Mouse (Mus musculus): Measurements from ENCODE around the gene Amz1. TPM values are rescaled to one million over a fixed set of nuclear protein-coding genes. Genes with fewer than 3 reads are reported as not detected.

Amz1 gene
- polyA plus RNA-seq, 1 experiment from 2014 or later = 0.38 TPM

- ATAC-seq (ENCODE audit: insufficient read depth, low FRiP score, low TSS enrichment) = no peak
- H3K9me3 ChIP-seq (ENCODE audit: control insufficient read depth, low read length) = no peaks in the 10 kb centered on the region
- H3K27me3 ChIP-seq (ENCODE audit: control insufficient read depth, insufficient read depth, low read length) = no peaks in the 10 kb centered on the region
- H3K36me3 ChIP-seq (ENCODE audit: control insufficient read depth, insufficient read depth, low read length) = no peaks in the 10 kb centered on the region; the same call in 1 of the 2 replicates
- H3K4me1 ChIP-seq (ENCODE audit: control insufficient read depth, insufficient read depth, low read length) = peaks cover 22% of the 10 kb centered on the region
- DNase-seq (ENCODE audit: low spot score) = no peak
- H3K27ac ChIP-seq (ENCODE audit: low read depth, low read length) = peak overlapping the region; percentile 84
- H3K4me2 ChIP-seq (ENCODE audit: low read depth) = no peak overlapping the region
- no peak overlapping the region for H3K9ac ChIP-seq (ENCODE audit: low read length)
- WGBS = 86% methylated on average over 5 of the region's 5 CpGs
- H3K4me3 ChIP-seq (ENCODE audit: low read depth, low read length) = no peak overlapping the region
These were observed 44.4 kb downstream of the Amz1 start for GRCm38 (mm10) chr5:140768333-140768732.

GRCm38 (mm10) chr5:140771612-140772011 lies 47.7 kb downstream of the Amz1 start:
- WGBS = 68% methylated on average over 6 of the region's 6 CpGs
- ATAC-seq (ENCODE audit: insufficient read depth, low FRiP score, low TSS enrichment) (no peak), DNase-seq (ENCODE audit: low spot score) (no peak)
- no peaks in the 10 kb centered on the region for H3K27me3 ChIP-seq (ENCODE audit: control insufficient read depth, insufficient read depth, low read length)
- 0 out of 2 replicates have a peak overlapping the region, but pooled peaks have one; percentile 9 for H3K27ac ChIP-seq (ENCODE audit: low read depth, low read length)
- H3K9me3 ChIP-seq (ENCODE audit: control insufficient read depth, low read length) = no peaks in the 10 kb centered on the region
- no peak overlapping the region for H3K4me2 ChIP-seq (ENCODE audit: low read depth)
- H3K4me1 ChIP-seq (ENCODE audit: control insufficient read depth, insufficient read depth, low read length) = peaks cover 22% of the 10 kb centered on the region
- H3K4me3 ChIP-seq (ENCODE audit: low read depth, low read length) = no peak overlapping the region
- no peak overlapping the region for H3K9ac ChIP-seq (ENCODE audit: low read length)
- no peaks in the 10 kb centered on the region for H3K36me3 ChIP-seq (ENCODE audit: control insufficient read depth, insufficient read depth, low read length)

- no peak for ATAC-seq (ENCODE audit: insufficient read depth, low FRiP score, low TSS enrichment)
- Histone ChIP-seq H3K9ac (ENCODE audit: low read length) (no peak overlapping the region), H3K36me3 (ENCODE audit: control insufficient read depth, insufficient read depth, low read length) (no peaks in the 10 kb centered on the region), H3K27ac (ENCODE audit: low read depth, low read length) (no peak overlapping the region), H3K4me1 (ENCODE audit: control insufficient read depth, insufficient read depth, low read length) (peaks cover 22% of the 10 kb centered on the region), H3K27me3 (ENCODE audit: control insufficient read depth, insufficient read depth, low read length) (no peaks in the 10 kb centered on the region), H3K4me3 (ENCODE audit: low read depth, low read length) (no peak overlapping the region), H3K4me2 (ENCODE audit: low read depth) (no peak overlapping the region), H3K9me3 (ENCODE audit: control insufficient read depth, low read length) (no peaks in the 10 kb centered on the region)
- no peak for DNase-seq (ENCODE audit: low spot score)
- whole genome bisulfite sequencing = 83% methylated on average over 7 of the region's 7 CpGs
These were observed 48.2 kb downstream of the Amz1 start for GRCm38 (mm10) chr5:140772158-140772557.

GRCm38 (mm10) chr5:140775111-140775510 lies 51.2 kb downstream of the Amz1 start:
- no peak for DNase-seq (ENCODE audit: low spot score)
- ATAC-seq (ENCODE audit: insufficient read depth, low FRiP score, low TSS enrichment) = no peak
- Histone ChIP-seq H3K27ac (ENCODE audit: low read depth, low read length) (no peak overlapping the region), H3K4me3 (ENCODE audit: low read depth, low read length) (no peak overlapping the region), H3K36me3 (ENCODE audit: control insufficient read depth, insufficient read depth, low read length) (no peaks in the 10 kb centered on the region), H3K4me1 (ENCODE audit: control insufficient read depth, insufficient read depth, low read length) (peaks cover 4% of the 10 kb centered on the region; the same call in 1 of the 2 replicates), H3K4me2 (ENCODE audit: low read depth) (no peak overlapping the region), H3K9ac (ENCODE audit: low read length) (no peak overlapping the region), H3K27me3 (ENCODE audit: control insufficient read depth, insufficient read depth, low read length) (no peaks in the 10 kb centered on the region), H3K9me3 (ENCODE audit: control insufficient read depth, low read length) (no peaks in the 10 kb centered on the region)
- 90% methylated on average over 4 of the region's 4 CpGs for WGBS

GRCm38 (mm10) chr5:140776968-140777367 lies 53.0 kb downstream of the Amz1 start:
- no peak overlapping the region for H3K4me2 ChIP-seq (ENCODE audit: low read depth)
- H3K9me3 ChIP-seq (ENCODE audit: control insufficient read depth, low read length) = no peaks in the 10 kb centered on the region
- H3K4me1 ChIP-seq (ENCODE audit: control insufficient read depth, insufficient read depth, low read length) = no peaks in the 10 kb centered on the region; the same call in 1 of the 2 replicates
- H3K27me3 ChIP-seq (ENCODE audit: control insufficient read depth, insufficient read depth, low read length) = no peaks in the 10 kb centered on the region
- H3K9ac ChIP-seq (ENCODE audit: low read length) = no peak overlapping the region
- no peak for DNase-seq (ENCODE audit: low spot score)
- no peak for ATAC-seq (ENCODE audit: insufficient read depth, low FRiP score, low TSS enrichment)
- no peak overlapping the region for H3K27ac ChIP-seq (ENCODE audit: low read depth, low read length)
- no peak overlapping the region for H3K4me3 ChIP-seq (ENCODE audit: low read depth, low read length)
- H3K36me3 ChIP-seq (ENCODE audit: control insufficient read depth, insufficient read depth, low read length) = no peaks in the 10 kb centered on the region; the same call in 1 of the 2 replicates
- WGBS = 75% methylated on average over 9 of the region's 9 CpGs

GRCm38 (mm10) chr5:140781122-140781521 lies 57.2 kb downstream of the Amz1 start:
- Histone ChIP-seq H3K4me2 (ENCODE audit: low read depth) (no peak overlapping the region), H3K4me1 (ENCODE audit: control insufficient read depth, insufficient read depth, low read length) (no peaks in the 10 kb centered on the region; the same call in 1 of the 2 replicates), H3K27me3 (ENCODE audit: control insufficient read depth, insufficient read depth, low read length) (no peaks in the 10 kb centered on the region), H3K9ac (ENCODE audit: low read length) (no peak overlapping the region), H3K36me3 (ENCODE audit: control insufficient read depth, insufficient read depth, low read length) (peaks cover 10% of the 10 kb centered on the region; the same call in 1 of the 2 replicates), H3K9me3 (ENCODE audit: control insufficient read depth, low read length) (no peaks in the 10 kb centered on the region), H3K27ac (ENCODE audit: low read depth, low read length) (no peak overlapping the region), H3K4me3 (ENCODE audit: low read depth, low read length) (no peak overlapping the region)
- WGBS = 92% methylated on average over 5 of the region's 5 CpGs
- ATAC-seq (ENCODE audit: insufficient read depth, low FRiP score, low TSS enrichment) (no peak), DNase-seq (ENCODE audit: low spot score) (no peak)

- Histone ChIP-seq H3K36me3 (ENCODE audit: control insufficient read depth, insufficient read depth, low read length) (peaks cover 10% of the 10 kb centered on the region; the same call in 1 of the 2 replicates), H3K4me2 (ENCODE audit: low read depth) (no peak overlapping the region), H3K9ac (ENCODE audit: low read length) (no peak overlapping the region), H3K4me3 (ENCODE audit: low read depth, low read length) (no peak overlapping the region), H3K27me3 (ENCODE audit: control insufficient read depth, insufficient read depth, low read length) (no peaks in the 10 kb centered on the region), H3K4me1 (ENCODE audit: control insufficient read depth, insufficient read depth, low read length) (no peaks in the 10 kb centered on the region; the same call in 1 of the 2 replicates), H3K9me3 (ENCODE audit: control insufficient read depth, low read length) (no peaks in the 10 kb centered on the region), H3K27ac (ENCODE audit: low read depth, low read length) (no peak overlapping the region)
- DNase-seq (ENCODE audit: low spot score) (no peak), ATAC-seq (ENCODE audit: insufficient read depth, low FRiP score, low TSS enrichment) (no peak)
- WGBS = 91% methylated on average over 8 of the region's 8 CpGs
These were observed 58.1 kb downstream of the Amz1 start for GRCm38 (mm10) chr5:140781886-140782572.

GRCm38 (mm10) chr5:140783577-140783976 lies 59.6 kb downstream of the Amz1 start:
- Histone ChIP-seq H3K9ac (ENCODE audit: low read length) (no peak overlapping the region), H3K4me3 (ENCODE audit: low read depth, low read length) (no peak overlapping the region), H3K27ac (ENCODE audit: low read depth, low read length) (no peak overlapping the region), H3K36me3 (ENCODE audit: control insufficient read depth, insufficient read depth, low read length) (peaks cover 10% of the 10 kb centered on the region; the same call in 1 of the 2 replicates), H3K4me2 (ENCODE audit: low read depth) (no peak overlapping the region), H3K4me1 (ENCODE audit: control insufficient read depth, insufficient read depth, low read length) (no peaks in the 10 kb centered on the region), H3K9me3 (ENCODE audit: control insufficient read depth, low read length) (no peaks in the 10 kb centered on the region), H3K27me3 (ENCODE audit: control insufficient read depth, insufficient read depth, low read length) (no peaks in the 10 kb centered on the region)
- 95% methylated on average over 4 of the region's 4 CpGs for WGBS
- no peak for DNase-seq (ENCODE audit: low spot score)
- ATAC-seq (ENCODE audit: insufficient read depth, low FRiP score, low TSS enrichment) = no peak

- H3K9me3 ChIP-seq (ENCODE audit: control insufficient read depth, low read length) = no peaks in the 10 kb centered on the region
- no peak overlapping the region for H3K4me2 ChIP-seq (ENCODE audit: low read depth)
- ATAC-seq (ENCODE audit: insufficient read depth, low FRiP score, low TSS enrichment) (no peak), DNase-seq (ENCODE audit: low spot score) (no peak)
- 90% methylated on average over 6 of the region's 6 CpGs for WGBS
- no peaks in the 10 kb centered on the region for H3K27me3 ChIP-seq (ENCODE audit: control insufficient read depth, insufficient read depth, low read length)
- no peak overlapping the region for H3K9ac ChIP-seq (ENCODE audit: low read length)
- H3K4me3 ChIP-seq (ENCODE audit: low read depth, low read length) = no peak overlapping the region
- no peaks in the 10 kb centered on the region for H3K4me1 ChIP-seq (ENCODE audit: control insufficient read depth, insufficient read depth, low read length)
- no peak overlapping the region for H3K27ac ChIP-seq (ENCODE audit: low read depth, low read length)
- peaks cover 10% of the 10 kb centered on the region; the same call in 1 of the 2 replicates for H3K36me3 ChIP-seq (ENCODE audit: control insufficient read depth, insufficient read depth, low read length)
These were observed 60.4 kb downstream of the Amz1 start for GRCm38 (mm10) chr5:140784288-140784687.
